Mouse (Mus musculus): ENCODE results near the gene Gsdma3. TPM values are rescaled to one million over a fixed set of nuclear protein-coding genes. Genes with fewer than 3 reads are reported as not detected.

Gsdma3 gene
- polyA plus RNA-seq, 1 experiment: not detected

DNA sequence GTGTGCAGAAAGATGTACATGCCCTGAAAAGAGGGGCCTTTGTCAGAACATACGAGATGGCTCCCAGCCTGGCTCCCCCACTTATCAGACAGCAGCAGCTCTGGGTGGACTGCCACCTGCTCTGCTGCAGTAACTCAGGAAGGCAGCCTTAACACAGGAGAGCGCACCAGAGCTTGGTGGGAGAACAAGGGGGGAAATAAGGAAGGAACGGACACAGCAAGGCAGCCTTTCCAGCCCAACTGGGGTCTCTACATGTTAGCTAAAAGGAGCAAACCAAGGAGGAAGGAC is 43.0 kb upstream of the Gsdma3 start:
- DNase-seq: no peak
- H3K27ac ChIP-seq (ENCODE audit: insufficient read depth, low read depth, low read length): no peak overlapping the region
- TF ChIP-seq POLR2A (IDR thresholded peaks at IDR 0.05; ENCODE audit: low read depth, low read length) (no peak), CTCF (conservative IDR thresholded peaks at IDR 0.05; ENCODE audit: insufficient read depth, insufficient read length, low read depth, low read length) (no peak)
- H3K27me3 ChIP-seq (replicated peaks; ENCODE audit: control insufficient read depth, insufficient read depth, low read length): no peaks in the 10 kb centered on the region
- 93% methylated on average over 3 of the region's 3 CpGs for WGBS
- H3K4me1 ChIP-seq (ENCODE audit: control insufficient read depth, insufficient read depth, low read length): peaks cover 2% of the 10 kb centered on the region; the same call in 1 of the 2 replicates
- no peaks in the 10 kb centered on the region; the same call in 1 of the 2 replicates for H3K36me3 ChIP-seq (ENCODE audit: control insufficient read depth, insufficient read depth, low read length)
- H3K4me3 ChIP-seq (ENCODE audit: insufficient read depth, low read depth, low read length): no peak overlapping the region

DNA sequence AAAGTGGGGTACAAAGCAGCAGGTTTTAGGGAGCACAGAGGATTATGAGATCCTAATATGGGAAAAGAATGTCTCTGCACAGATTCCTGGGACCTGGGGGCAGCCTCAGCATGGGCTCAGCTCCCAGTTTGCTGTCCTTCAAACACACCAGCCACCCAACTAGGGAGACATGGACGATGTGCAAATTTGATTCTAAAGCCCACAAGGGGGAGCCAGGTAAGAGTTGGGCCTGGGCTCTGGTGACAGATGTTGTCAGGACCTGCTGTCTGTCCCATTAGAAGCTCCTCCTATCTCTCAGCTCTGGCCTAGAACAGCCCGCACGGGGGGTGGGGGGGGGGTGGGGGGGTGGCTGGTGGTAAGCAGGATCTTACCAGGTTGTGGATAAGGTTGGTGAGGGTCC is 42.6 kb upstream of the Gsdma3 start:
- DNase-seq: no peak
- Histone ChIP-seq H3K4me3 (ENCODE audit: insufficient read depth, low read depth, low read length) (no peak overlapping the region), H3K36me3 (ENCODE audit: control insufficient read depth, insufficient read depth, low read length) (no peaks in the 10 kb centered on the region; the same call in 1 of the 2 replicates), H3K27me3 (replicated peaks; ENCODE audit: control insufficient read depth, insufficient read depth, low read length) (no peaks in the 10 kb centered on the region), H3K4me1 (ENCODE audit: control insufficient read depth, insufficient read depth, low read length) (peaks cover 2% of the 10 kb centered on the region; the same call in 1 of the 2 replicates), H3K27ac (ENCODE audit: insufficient read depth, low read depth, low read length) (no peak overlapping the region)
- no peak for TF ChIP-seq POLR2A (IDR thresholded peaks at IDR 0.05; ENCODE audit: low read depth, low read length)
- TF ChIP-seq CTCF (conservative IDR thresholded peaks at IDR 0.05; ENCODE audit: insufficient read depth, insufficient read length, low read depth, low read length): 0 out of 2 replicates have a peak, but pooled peaks have one; percentile 16
- WGBS: 50% methylated on average over 3 of the region's 3 CpGs

DNA sequence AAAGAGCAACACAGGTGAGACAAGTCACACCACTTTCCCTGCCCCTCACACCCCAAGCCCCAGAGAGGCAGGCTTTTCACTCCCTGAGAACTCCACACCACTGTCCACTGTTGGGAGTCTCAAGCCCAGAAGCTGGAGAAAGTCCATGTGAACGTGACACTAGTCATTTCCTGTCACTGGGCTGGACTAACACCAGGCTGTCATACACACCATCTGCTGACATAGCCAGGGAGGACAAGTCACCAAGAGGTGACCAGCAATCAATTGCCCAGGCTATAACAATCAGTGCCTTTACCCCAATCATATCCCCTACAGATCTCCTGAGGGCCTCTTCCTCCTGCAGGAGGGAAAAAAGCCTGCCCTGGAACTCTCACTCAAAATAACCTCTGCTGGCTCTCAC is 42.0 kb upstream of the Gsdma3 start:
- no peak for TF ChIP-seq CTCF (conservative IDR thresholded peaks at IDR 0.05; ENCODE audit: insufficient read depth, insufficient read length, low read depth, low read length)
- no peak for TF ChIP-seq POLR2A (IDR thresholded peaks at IDR 0.05; ENCODE audit: low read depth, low read length)
- Histone ChIP-seq H3K4me3 (ENCODE audit: insufficient read depth, low read depth, low read length) (no peak overlapping the region), H3K4me1 (ENCODE audit: control insufficient read depth, insufficient read depth, low read length) (peaks cover 4% of the 10 kb centered on the region; the same call in 1 of the 2 replicates), H3K27ac (ENCODE audit: insufficient read depth, low read depth, low read length) (no peak overlapping the region), H3K27me3 (replicated peaks; ENCODE audit: control insufficient read depth, insufficient read depth, low read length) (no peaks in the 10 kb centered on the region), H3K36me3 (ENCODE audit: control insufficient read depth, insufficient read depth, low read length) (no peaks in the 10 kb centered on the region; the same call in 1 of the 2 replicates)
- no peak for DNase-seq
- WGBS: 54% methylated on average over 1 of the region's 1 CpGs

DNA sequence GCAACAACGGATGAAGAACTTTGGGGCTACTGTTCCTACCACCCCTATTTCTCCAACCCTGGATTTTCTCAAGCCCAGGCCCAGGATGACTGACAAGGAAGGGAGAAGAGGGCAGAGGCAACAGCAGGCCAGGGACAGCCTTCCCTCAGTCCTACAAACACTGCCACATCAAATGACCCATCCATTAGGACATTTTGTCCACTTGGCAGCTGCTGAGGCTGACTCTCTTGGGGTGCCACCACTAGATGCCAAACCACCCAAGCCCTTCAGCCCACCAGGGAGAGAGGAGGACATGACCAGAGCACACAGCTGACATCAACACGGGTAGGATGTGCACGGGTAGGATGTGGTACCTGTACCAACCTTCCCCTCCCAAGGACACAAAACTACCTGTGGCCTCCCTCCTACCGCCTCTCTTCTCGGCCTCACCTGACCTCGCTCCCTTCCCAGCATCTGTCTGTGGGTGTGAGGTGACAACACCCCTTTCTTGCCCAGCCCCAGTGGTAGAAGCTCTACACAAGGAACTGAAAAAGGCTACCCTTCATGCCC is 41.5 kb upstream of the Gsdma3 start:
- Histone ChIP-seq H3K27ac (ENCODE audit: insufficient read depth, low read depth, low read length) (no peak overlapping the region), H3K36me3 (ENCODE audit: control insufficient read depth, insufficient read depth, low read length) (no peaks in the 10 kb centered on the region; the same call in 1 of the 2 replicates), H3K4me3 (ENCODE audit: insufficient read depth, low read depth, low read length) (no peak overlapping the region), H3K4me1 (ENCODE audit: control insufficient read depth, insufficient read depth, low read length) (peaks cover 5% of the 10 kb centered on the region; the same call in 1 of the 2 replicates), H3K27me3 (replicated peaks; ENCODE audit: control insufficient read depth, insufficient read depth, low read length) (no peaks in the 10 kb centered on the region)
- TF ChIP-seq POLR2A (IDR thresholded peaks at IDR 0.05; ENCODE audit: low read depth, low read length): no peak
- no peak for TF ChIP-seq CTCF (conservative IDR thresholded peaks at IDR 0.05; ENCODE audit: insufficient read depth, insufficient read length, low read depth, low read length)
- whole genome bisulfite sequencing: 91% methylated on average over 6 of the region's 6 CpGs
- no peak for DNase-seq

DNA sequence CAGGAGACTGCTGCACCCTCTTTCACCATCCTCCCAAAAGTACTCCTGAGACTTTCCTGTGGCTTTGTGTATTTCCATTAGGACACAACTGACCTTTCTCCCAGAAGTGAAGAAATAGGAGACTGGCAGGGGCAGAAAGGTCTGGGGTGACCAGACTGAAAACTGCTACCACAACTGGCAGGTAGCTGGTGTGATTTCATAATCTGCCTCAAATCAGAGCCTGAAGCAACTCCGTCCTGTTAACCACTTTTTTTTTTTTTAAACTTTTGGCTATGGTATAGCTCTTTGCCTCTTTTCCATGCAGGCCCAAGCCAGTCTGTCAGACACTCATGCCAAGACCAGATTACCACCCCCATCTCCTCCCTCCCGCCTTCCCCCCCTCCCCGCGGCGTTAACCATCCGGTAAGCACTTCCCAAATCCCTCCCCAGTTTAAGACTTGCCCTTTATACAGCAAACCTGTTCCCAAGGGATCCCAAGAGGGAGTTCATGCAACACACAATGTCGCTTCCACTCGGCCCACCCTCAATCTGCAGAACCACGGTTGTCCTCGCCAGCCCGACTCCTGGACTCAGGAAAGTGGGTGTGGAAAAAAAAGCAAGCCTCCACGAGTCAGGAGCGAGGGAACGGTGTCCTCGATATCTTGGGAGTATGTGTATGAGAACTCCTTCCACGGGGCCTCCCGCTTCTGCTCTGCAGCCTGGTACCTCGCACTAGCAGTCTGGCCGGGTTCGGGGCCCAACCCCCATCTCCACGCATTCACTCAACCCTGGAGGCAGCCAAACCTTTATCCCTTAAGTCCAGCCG is 39.9 kb upstream of the Gsdma3 start:
- H3K4me1 ChIP-seq (ENCODE audit: control insufficient read depth, insufficient read depth, low read length): peaks cover 9% of the 10 kb centered on the region; the same call in 1 of the 2 replicates

DNA sequence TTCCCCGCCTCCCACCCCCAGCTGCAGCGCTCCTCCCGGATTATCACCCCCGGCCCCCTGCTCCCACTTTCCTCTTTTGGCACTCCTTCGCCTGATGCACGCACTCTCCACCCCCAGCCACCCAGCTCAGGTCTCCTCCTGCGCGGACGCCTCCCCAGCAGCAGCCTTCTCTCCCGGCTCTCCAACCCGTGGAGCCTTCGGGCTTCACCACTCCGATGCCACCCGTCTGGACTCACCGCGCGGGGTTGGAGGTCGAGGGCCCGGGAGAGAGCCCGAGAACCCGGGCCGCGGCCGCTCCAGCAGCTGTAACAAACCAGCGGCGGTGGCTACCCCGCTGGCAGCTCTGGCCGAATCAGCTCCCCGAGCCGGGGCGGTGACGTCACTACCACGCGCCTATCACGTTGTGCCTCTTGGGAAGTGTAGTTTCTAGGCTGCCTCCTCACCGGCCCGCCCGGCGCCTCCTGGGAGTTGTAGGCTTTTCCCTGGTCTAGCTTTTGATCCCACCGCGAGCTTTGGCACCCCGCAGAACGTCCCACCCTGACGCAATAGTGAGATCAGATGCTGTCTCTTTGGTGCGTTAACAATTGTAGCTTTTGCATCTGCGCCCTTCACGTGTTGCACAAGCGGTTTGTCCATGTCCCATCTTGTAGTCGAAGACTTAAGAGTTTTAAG is 39.1 kb upstream of the Gsdma3 start, which contains the start of gene Ormdl3:
Ormdl3 (minus strand) TSS at position 477 of the 672 bp plus-strand sequence.
- DNase-seq: peak; percentile 99
- H3K4me1 ChIP-seq (ENCODE audit: control insufficient read depth, insufficient read depth, low read length): peaks cover 9% of the 10 kb centered on the region; the same call in 1 of the 2 replicates
- TF ChIP-seq POLR2A (IDR thresholded peaks at IDR 0.05; ENCODE audit: low read depth, low read length) (no peak), CTCF (conservative IDR thresholded peaks at IDR 0.05; ENCODE audit: insufficient read depth, insufficient read length, low read depth, low read length) (no peak)
- peak within 1 kb of the TSS; percentile 63 for H3K4me3 ChIP-seq (ENCODE audit: insufficient read depth, low read depth, low read length)
- H3K36me3 ChIP-seq (ENCODE audit: control insufficient read depth, insufficient read depth, low read length): no peaks in the 10 kb centered on the region
- no peaks in the 10 kb centered on the region for H3K27me3 ChIP-seq (replicated peaks; ENCODE audit: control insufficient read depth, insufficient read depth, low read length)
- under 1% methylated on average over 49 of the region's 49 CpGs for WGBS
- H3K27ac ChIP-seq (ENCODE audit: insufficient read depth, low read depth, low read length): peak within 1 kb of the TSS; percentile 87

More for the DNA sequence above, 39.9 kb upstream of the Gsdma3 start:
- DNase-seq: peak; percentile 27
- no peak for TF ChIP-seq POLR2A (IDR thresholded peaks at IDR 0.05; ENCODE audit: low read depth, low read length)
- WGBS: 3% methylated on average over 22 of the region's 22 CpGs
- Histone ChIP-seq H3K27me3 (replicated peaks; ENCODE audit: control insufficient read depth, insufficient read depth, low read length) (no peaks in the 10 kb centered on the region), H3K4me3 (ENCODE audit: insufficient read depth, low read depth, low read length) (peak overlapping the region; percentile 63), H3K27ac (ENCODE audit: insufficient read depth, low read depth, low read length) (no peak overlapping the region), H3K36me3 (ENCODE audit: control insufficient read depth, insufficient read depth, low read length) (no peaks in the 10 kb centered on the region)
